Mouse (Mus musculus): ENCODE results near the gene Gm45713. TPM values are rescaled to one million over a fixed set of nuclear protein-coding genes. Genes with fewer than 3 reads are reported as not detected.
"Not testable (repeated sequence)": the region's sequence is repeated elsewhere in the genome, so short reads cannot be mapped to it uniquely, and the experiment has no call there.

The Gm45713 gene
- total RNA-seq, 2 experiments from 2014 or later = not detected

- DNase-seq (ENCODE audit: low spot score in 2 of 2) = no peak
Measured at GRCm38 (mm10) chr7:45102441-45102840, 33.6 kb downstream of the Gm45713 start.

GRCm38 (mm10) chr7:45100046-45100445 is 36.0 kb downstream of the Gm45713 start:
- no peak for DNase-seq (ENCODE audit: low spot score in 2 of 2)

- no peak for DNase-seq (ENCODE audit: low spot score in 2 of 2)
Measured at GRCm38 (mm10) chr7:45098541-45099240, 37.3 kb downstream of the Gm45713 start.

- DNase-seq (ENCODE audit: low spot score in 2 of 2) = no peak
Measured at GRCm38 (mm10) chr7:45097479-45097878, 38.6 kb downstream of the Gm45713 start.

DNA sequence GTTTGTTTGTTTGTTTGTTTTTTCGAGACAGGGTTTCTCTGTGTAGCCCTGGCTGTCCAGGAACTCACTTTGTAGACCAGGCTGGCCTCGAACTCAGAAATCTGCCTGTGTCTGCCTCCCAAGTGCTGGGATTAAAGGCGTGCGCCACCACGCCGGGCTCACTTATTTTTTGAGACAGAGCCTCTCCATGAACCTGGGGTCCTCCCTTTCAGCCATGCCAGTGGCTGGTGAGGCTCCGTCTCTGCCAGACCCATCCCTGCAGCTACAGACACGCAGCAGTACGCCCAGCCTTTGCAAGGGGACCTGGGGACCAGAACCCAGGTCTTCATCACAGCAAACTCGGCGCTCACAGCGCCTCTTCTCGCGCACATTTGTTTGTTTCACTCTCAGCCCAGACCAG is 40.1 kb downstream of the Gm45713 start:
- not testable (repeated sequence) for DNase-seq (ENCODE audit: low spot score in 2 of 2)

GRCm38 (mm10) chr7:45095367-45095766 is 40.7 kb downstream of the Gm45713 start:
- DNase-seq (ENCODE audit: low spot score in 2 of 2) = no peak

- DNase-seq (ENCODE audit: low spot score in 2 of 2) = no peak
Measured at GRCm38 (mm10) chr7:45094121-45094520, 41.9 kb downstream of the Gm45713 start.

DNA sequence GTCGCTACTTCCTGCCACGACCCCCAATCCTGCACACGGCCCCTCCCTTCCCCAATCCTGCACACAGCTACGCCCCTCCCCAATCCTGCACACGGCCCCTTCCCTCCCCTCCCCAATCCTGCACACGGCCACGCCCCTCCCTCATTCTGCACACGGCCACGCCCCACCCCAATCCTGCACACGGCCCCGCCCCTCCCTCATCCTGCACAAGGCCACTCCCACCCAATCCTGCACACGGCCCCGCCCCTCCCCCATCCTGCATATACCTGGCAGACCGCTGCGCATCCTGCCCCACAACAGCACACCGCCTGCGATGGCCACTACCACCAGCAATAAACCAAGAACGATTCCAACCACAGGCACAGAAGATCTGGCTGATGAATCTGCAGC is 42.5 kb downstream of the Gm45713 start:
- DNase-seq (ENCODE audit: low spot score in 2 of 2) = no peak

GRCm38 (mm10) chr7:45092828-45093515 is 43.1 kb downstream of the Gm45713 start:
- no peak for DNase-seq (ENCODE audit: low spot score in 2 of 2)

DNA sequence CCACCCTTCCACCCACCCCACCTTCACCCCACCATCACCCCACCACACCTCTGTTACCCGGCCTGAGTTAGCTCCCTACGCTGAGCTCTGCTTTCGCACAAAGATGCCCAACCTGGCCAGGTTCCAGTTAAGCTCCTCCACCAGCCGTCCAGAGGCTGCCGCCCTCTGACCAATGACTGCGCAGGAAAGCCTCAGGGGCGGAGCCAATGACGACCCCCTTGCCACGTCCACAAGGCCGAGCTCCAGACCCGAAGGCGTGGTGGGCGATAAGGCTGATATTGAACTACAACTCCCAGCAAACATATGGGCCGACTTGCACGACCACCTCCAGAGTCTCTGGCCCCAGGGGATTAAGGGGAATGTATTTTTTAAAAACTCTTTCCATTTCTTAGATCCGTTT is 44.0 kb downstream of the Gm45713 start, which contains the start of gene Rcn3:
TSS of gene Rcn3 (minus strand) at position 174 of the 400 bp plus-strand sequence.
- peak; percentile 60 to 66 for DNase-seq (ENCODE audit: low spot score in 2 of 2)

DNA sequence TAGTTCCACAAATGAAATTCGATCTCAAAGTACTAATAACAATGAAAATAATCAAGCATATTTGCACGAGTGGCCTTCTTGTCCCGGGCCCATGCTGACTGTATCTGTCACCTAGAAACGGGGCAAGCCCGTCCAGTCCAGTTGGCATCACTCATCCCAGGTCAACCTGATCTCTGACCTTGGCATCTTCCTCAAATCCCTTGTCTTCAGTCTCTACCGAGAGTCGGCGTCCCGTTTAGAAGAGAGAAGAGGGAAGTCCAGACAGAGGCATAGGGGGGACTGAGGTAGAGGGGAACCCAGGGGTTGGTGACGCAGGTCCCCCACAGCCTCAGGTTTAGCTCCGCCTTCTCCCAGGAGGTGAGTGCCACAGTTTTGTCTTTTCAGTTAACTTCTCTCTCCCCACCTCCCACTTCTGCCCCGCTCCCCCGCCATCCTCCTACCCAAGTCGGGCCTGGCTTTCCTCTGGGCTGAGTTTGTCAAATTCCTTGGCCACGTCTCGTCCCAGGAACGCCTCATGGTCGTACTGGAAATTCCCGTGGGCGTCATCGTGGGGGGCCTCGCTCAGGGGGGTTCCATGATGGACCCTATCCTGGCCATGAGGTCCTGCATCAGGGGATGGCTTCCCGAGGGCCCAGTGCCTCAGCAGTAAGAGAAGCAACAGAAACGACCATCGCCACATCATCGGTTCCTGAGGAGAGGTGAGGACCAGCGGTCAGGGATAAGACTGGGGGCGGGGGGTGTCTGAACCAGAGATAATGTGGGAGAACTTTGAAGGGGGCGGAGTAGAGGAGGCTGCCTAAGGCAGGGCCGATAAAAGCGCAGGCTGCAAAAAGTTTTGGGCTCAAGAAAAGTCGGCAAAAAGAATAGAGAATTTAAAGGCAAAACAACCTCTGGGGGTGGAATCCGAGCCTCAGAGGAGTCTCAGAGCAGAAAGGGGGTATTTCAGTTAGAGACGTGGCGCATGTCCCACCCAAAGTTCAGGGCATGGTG is 44.7 kb downstream of the Gm45713 start:
- no peak for DNase-seq (ENCODE audit: low spot score in 2 of 2)

- DNase-seq (ENCODE audit: low spot score in 2 of 2) = no peak
Measured at GRCm38 (mm10) chr7:45090251-45090977, 45.6 kb downstream of the Gm45713 start.

GRCm38 (mm10) chr7:45088597-45088996 is 47.4 kb downstream of the Gm45713 start:
- no peak for DNase-seq (ENCODE audit: low spot score in 2 of 2)

DNA sequence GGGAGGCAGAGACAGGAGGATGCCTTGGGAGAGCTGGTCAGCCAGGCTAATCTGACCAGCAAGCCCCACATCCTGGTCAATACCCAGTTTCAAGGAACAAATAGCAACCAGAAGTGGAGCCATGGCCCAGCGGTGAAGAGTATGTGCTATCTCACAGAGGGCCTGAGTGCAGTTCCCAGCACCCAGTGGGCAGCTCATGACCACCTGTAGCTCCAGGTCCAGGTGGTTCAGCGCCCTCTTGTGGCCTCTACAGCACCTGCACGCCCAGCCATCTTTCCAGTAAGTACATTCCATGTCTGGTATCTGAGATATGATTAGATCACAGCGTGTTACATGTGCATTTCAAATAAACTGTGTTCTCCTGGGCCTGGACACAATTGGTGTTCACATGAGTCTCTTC is 49.9 kb downstream of the Gm45713 start:
- DNase-seq (ENCODE audit: low spot score in 2 of 2) = no peak

GRCm38 (mm10) chr7:45083300-45083890 is 52.6 kb downstream of the Gm45713 start:
- no peak for DNase-seq (ENCODE audit: low spot score in 2 of 2)

DNA sequence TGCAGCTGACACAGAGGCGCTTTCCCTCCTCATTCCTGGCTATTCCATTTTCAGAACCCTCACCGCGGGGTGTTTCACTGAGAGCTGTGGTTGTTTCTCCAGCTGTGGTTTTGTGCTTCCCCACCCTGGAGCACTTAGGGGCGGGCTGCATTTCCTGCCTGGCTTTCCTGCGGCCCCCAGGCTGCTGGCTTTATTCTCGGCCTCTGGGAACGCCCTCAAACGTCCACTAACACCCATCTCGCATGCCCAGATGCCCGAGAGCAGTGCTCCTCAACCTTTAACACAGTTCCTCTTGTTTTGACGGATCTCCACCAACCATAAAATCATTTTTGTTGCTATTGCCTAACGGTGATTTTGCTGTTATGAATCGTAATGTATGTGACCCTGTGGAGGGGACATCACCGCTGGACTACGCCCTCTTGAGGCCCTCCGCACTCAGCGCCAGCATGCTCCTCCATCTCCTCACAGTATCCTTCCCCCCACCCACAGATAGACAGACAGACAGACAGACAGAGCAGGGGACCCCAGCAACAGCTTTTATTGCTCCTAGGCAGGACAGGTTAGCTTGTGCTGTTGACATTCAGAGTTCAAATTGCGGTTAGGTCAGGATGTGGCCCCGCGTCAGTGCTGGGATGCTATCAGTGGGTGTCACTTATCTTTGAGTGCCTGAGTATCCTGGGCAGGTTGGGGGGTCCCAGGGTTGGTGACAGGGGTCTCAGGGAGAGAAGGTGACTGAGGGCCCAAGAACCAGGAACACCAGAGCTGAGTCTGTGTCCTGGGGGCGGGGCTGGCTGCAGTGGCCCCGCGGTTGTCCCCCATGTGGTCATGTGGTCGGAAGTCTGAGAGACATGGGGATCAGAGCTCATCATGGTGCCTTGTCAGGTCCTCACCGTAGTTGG is 53.4 kb downstream of the Gm45713 start:
- DNase-seq (ENCODE audit: low spot score in 2 of 2) = no peak

- DNase-seq (ENCODE audit: low spot score in 2 of 2) = no peak
Measured at GRCm38 (mm10) chr7:45081016-45081415, 55.0 kb downstream of the Gm45713 start.

GRCm38 (mm10) chr7:45079856-45080255 is 56.2 kb downstream of the Gm45713 start:
- peak; percentile 85 to 86 for DNase-seq (ENCODE audit: low spot score in 2 of 2)

GRCm38 (mm10) chr7:45078513-45078912 is 57.5 kb downstream of the Gm45713 start:
- peak in 1 of 2 experiments; percentile 65 for DNase-seq (ENCODE audit: low spot score in 2 of 2)

All from adrenal gland, postnatal 4 days (tissue).